In genomic region chr3:95894317-95895160, GRCm38 (mm10) we compare ENCODE assay signal across 8 mouse cellular contexts. TPM values are rescaled to one million over a fixed set of nuclear protein-coding genes. Genes with fewer than 3 reads are reported as not detected.
A peak's percentile ranks its signal among the peaks of the same experiment; 100 is the strongest.
DNase-seq lines count a peak whose midpoint lies in the region; ATAC-seq and TF ChIP-seq lines count a peak whose summit lies in the region.

No protein-coding gene starts in this region.

- H3K36me3 ChIP-seq in spleen, adult 2 months (ENCODE audit: control insufficient read depth, insufficient read depth, low read length) = no peaks in the 10 kb centered on the region
- peaks cover 12% of the 10 kb centered on the region for H3K36me3 ChIP-seq in forebrain, embryonic 14.5 days (ENCODE audit: control insufficient read depth, insufficient read depth, low read length)
- H3K36me3 ChIP-seq in hindbrain, embryonic 13.5 days = peaks cover 5% of the 10 kb centered on the region; the same call in 1 of the 2 replicates
- peaks cover 21% of the 10 kb centered on the region; the same call in 1 of the 2 replicates for H3K36me3 ChIP-seq in limb, embryonic 12.5 days
- peaks cover 8% of the 10 kb centered on the region; the same call in 1 of the 2 replicates for H3K36me3 ChIP-seq in midbrain, embryonic 14.5 days (ENCODE audit: control insufficient read depth, insufficient read depth, low read length)

- H3K27me3 ChIP-seq in spleen, adult 2 months (ENCODE audit: control insufficient read depth, insufficient read depth, low read length) = no peaks in the 10 kb centered on the region
- H3K27me3 ChIP-seq in forebrain, embryonic 14.5 days (replicated peaks; ENCODE audit: control insufficient read depth, insufficient read depth, low read length) = no peaks in the 10 kb centered on the region
- peaks cover 6% of the 10 kb centered on the region; the same call in 1 of the 2 replicates for H3K27me3 ChIP-seq in hindbrain, embryonic 13.5 days
- no peaks in the 10 kb centered on the region for H3K27me3 ChIP-seq in limb, embryonic 12.5 days
- no peaks in the 10 kb centered on the region for H3K27me3 ChIP-seq in midbrain, embryonic 14.5 days (ENCODE audit: control insufficient read depth, insufficient read depth, low read length)

- H3K4me3 ChIP-seq in spleen, adult 2 months (ENCODE audit: extremely low read depth, insufficient read depth, insufficient read length) = peak overlapping the region; percentile 65
- peak overlapping the region; percentile 48 for H3K4me3 ChIP-seq in forebrain, embryonic 14.5 days (ENCODE audit: low read depth, low read length)
- peak overlapping the region; percentile 69 for H3K4me3 ChIP-seq in hindbrain, embryonic 13.5 days
- peak overlapping the region; percentile 68 for H3K4me3 ChIP-seq in limb, embryonic 12.5 days (replicated peaks)
- H3K4me3 ChIP-seq in midbrain, embryonic 14.5 days (replicated peaks; ENCODE audit: low read depth, low read length) = peak overlapping the region; percentile 59

- no peak for TF ChIP-seq CTCF in spleen, adult 2 months (IDR thresholded peaks at IDR 0.05; ENCODE audit: extremely low read depth, insufficient read depth, insufficient read length, insufficient replicate concordance)

- peak; percentile 5; the same call in 1 of the 2 replicates for ATAC-seq in forebrain, embryonic 14.5 days
- ATAC-seq in hindbrain, embryonic 13.5 days (ENCODE audit: low FRiP score) = no peak
- no peak for ATAC-seq in limb, embryonic 12.5 days (ENCODE audit: insufficient number of reproducible peaks, insufficient read depth, low FRiP score, low TSS enrichment, low read depth)
- ATAC-seq in midbrain, embryonic 14.5 days (ENCODE audit: low FRiP score, low TSS enrichment) = no peak

- peak overlapping the region; percentile 68 for H3K27ac ChIP-seq in spleen, adult 2 months (ENCODE audit: insufficient read depth, low read length)
- peak overlapping the region; percentile 44; the same call in 1 of the 2 replicates for H3K27ac ChIP-seq in forebrain, embryonic 14.5 days (ENCODE audit: low read depth, low read length)
- peak overlapping the region; percentile 76 for H3K27ac ChIP-seq in hindbrain, embryonic 13.5 days
- peak overlapping the region; percentile 53; the same call in 1 of the 2 replicates for H3K27ac ChIP-seq in limb, embryonic 12.5 days
- H3K27ac ChIP-seq in midbrain, embryonic 14.5 days (replicated peaks; ENCODE audit: low read depth, low read length) = 0 out of 2 replicates have a peak overlapping the region, but pooled peaks have one; percentile 41

- H3K9me3 ChIP-seq in forebrain, embryonic 14.5 days (replicated peaks; ENCODE audit: control insufficient read depth, low read length) = no peaks in the 10 kb centered on the region
- no peaks in the 10 kb centered on the region for H3K9me3 ChIP-seq in hindbrain, embryonic 13.5 days
- no peaks in the 10 kb centered on the region for H3K9me3 ChIP-seq in limb, embryonic 12.5 days
- H3K9me3 ChIP-seq in midbrain, embryonic 14.5 days (ENCODE audit: control insufficient read depth, low read length) = no peaks in the 10 kb centered on the region

- TF ChIP-seq POLR2A in spleen, adult 2 months (IDR thresholded peaks at IDR 0.05; ENCODE audit: low read depth, low read length) = no peak

- H3K4me1 ChIP-seq in spleen, adult 2 months (ENCODE audit: control insufficient read depth, insufficient read depth, insufficient read length) = peaks cover 14% of the 10 kb centered on the region; the same call in 1 of the 2 replicates
- peaks cover 5% of the 10 kb centered on the region; the same call in 1 of the 2 replicates for H3K4me1 ChIP-seq in forebrain, embryonic 14.5 days (ENCODE audit: control insufficient read depth, insufficient read depth, low read length)
- H3K4me1 ChIP-seq in hindbrain, embryonic 13.5 days (replicated peaks) = peaks cover 31% of the 10 kb centered on the region
- H3K4me1 ChIP-seq in limb, embryonic 12.5 days (replicated peaks) = peaks cover 32% of the 10 kb centered on the region
- peaks cover 12% of the 10 kb centered on the region for H3K4me1 ChIP-seq in midbrain, embryonic 14.5 days (ENCODE audit: control insufficient read depth, insufficient read depth, low read length)

- H3K9ac ChIP-seq in forebrain, embryonic 14.5 days (ENCODE audit: low read length) = peak overlapping the region; percentile 71
- H3K9ac ChIP-seq in hindbrain, embryonic 13.5 days = peak overlapping the region; percentile 88
- H3K9ac ChIP-seq in limb, embryonic 12.5 days (replicated peaks) = peak overlapping the region; percentile 70
- H3K9ac ChIP-seq in midbrain, embryonic 14.5 days (replicated peaks; ENCODE audit: low read length) = peak overlapping the region; percentile 72

- H3K4me2 ChIP-seq in forebrain, embryonic 14.5 days (ENCODE audit: low read length) = peak overlapping the region; percentile 68
- H3K4me2 ChIP-seq in hindbrain, embryonic 13.5 days = peak overlapping the region; percentile 89
- peak overlapping the region; percentile 88 for H3K4me2 ChIP-seq in limb, embryonic 12.5 days
- peak overlapping the region; percentile 92 for H3K4me2 ChIP-seq in midbrain, embryonic 14.5 days (ENCODE audit: low read length)

- 7% methylated on average over 16 of the region's 16 CpGs for WGBS in spleen, adult 2 months
- 23% methylated on average over 16 of the region's 16 CpGs for WGBS in forebrain, embryonic 14.5 days
- 18% methylated on average over 16 of the region's 16 CpGs for WGBS in hindbrain, embryonic 13.5 days
- WGBS in limb, embryonic 12.5 days = 9% methylated on average over 16 of the region's 16 CpGs
- 18% methylated on average over 16 of the region's 16 CpGs for WGBS in midbrain, embryonic 14.5 days

- peak in 1 of 2 experiments; percentile 11 for DNase-seq in spleen, adult 2 months (ENCODE audit: low read depth in 1 of 2, low spot score in 2 of 2)
- DNase-seq in spleen, adult 12 weeks (ENCODE audit: low spot score) = no peak
- peak; percentile 71 for DNase-seq in cerebellum, adult 11-12 months
- no peak for DNase-seq in forebrain, embryonic 14.5 days (ENCODE audit: low spot score)
- DNase-seq in midbrain, embryonic 14.5 days = peak; percentile 40
- DNase-seq in thymus, postnatal 4 days = peak; percentile 44

RNA-seq across cellular contexts. Expression of gene Aph1a, which starts 0.8 kb away (rescaled TPM):
- polyA plus RNA-seq in spleen, adult 2 months (2012; rRNA removed) = 100 and 174 TPM in 2 replicates
- polyA plus RNA-seq in forebrain, embryonic 14.5 days (2014; fragmentation: Nextera tagmentation; extraction: Ambion mirVana) = 48.8 and 51.7 TPM in 2 replicates
- 32.4 and 40.8 TPM in 2 replicates for polyA plus RNA-seq in hindbrain, embryonic 13.5 days (2015; fragmentation: Nextera tagmentation; extraction: Ambion mirVana)
- 29.0 and 31.5 TPM in 2 replicates for polyA plus RNA-seq in limb, embryonic 12.5 days (2016; fragmentation: Nextera tagmentation; extraction: Ambion mirVana)
- polyA plus RNA-seq in midbrain, embryonic 14.5 days (2014; fragmentation: Nextera tagmentation; extraction: Ambion mirVana) = 34.7 and 68.9 TPM in 2 replicates

RNA-seq across cellular contexts. Expression of gene BC028528, which starts 2.7 kb away (rescaled TPM):
- 11.5 and 12.7 TPM in 2 replicates for polyA plus RNA-seq in spleen, adult 2 months (2012; rRNA removed)
- polyA plus RNA-seq in forebrain, embryonic 14.5 days (2014; fragmentation: Nextera tagmentation; extraction: Ambion mirVana) = 13.1 and 15.4 TPM in 2 replicates
- 19.4 and 21.2 TPM in 2 replicates for polyA plus RNA-seq in hindbrain, embryonic 13.5 days (2015; fragmentation: Nextera tagmentation; extraction: Ambion mirVana)
- polyA plus RNA-seq in limb, embryonic 12.5 days (2016; fragmentation: Nextera tagmentation; extraction: Ambion mirVana) = 11.1 and 11.6 TPM in 2 replicates
- 11.1 and 14.9 TPM in 2 replicates for polyA plus RNA-seq in midbrain, embryonic 14.5 days (2014; fragmentation: Nextera tagmentation; extraction: Ambion mirVana)

RNA-seq across cellular contexts. Expression of gene Car14, which starts 10.0 kb away (rescaled TPM):
- 0.50 TPM in 1 of 2 replicates, not detected in the other for polyA plus RNA-seq in spleen, adult 2 months (2012; rRNA removed)
- polyA plus RNA-seq in forebrain, embryonic 14.5 days (2014; fragmentation: Nextera tagmentation; extraction: Ambion mirVana) = 15.5 and 19.9 TPM in 2 replicates
- 6.5 and 10.9 TPM in 2 replicates for polyA plus RNA-seq in hindbrain, embryonic 13.5 days (2015; fragmentation: Nextera tagmentation; extraction: Ambion mirVana)
- 74.2 and 78.4 TPM in 2 replicates for polyA plus RNA-seq in limb, embryonic 12.5 days (2016; fragmentation: Nextera tagmentation; extraction: Ambion mirVana)
- polyA plus RNA-seq in midbrain, embryonic 14.5 days (2014; fragmentation: Nextera tagmentation; extraction: Ambion mirVana) = 2.1 and 8.6 TPM in 2 replicates

RNA-seq across cellular contexts. Expression of gene Ciart, which starts 12.5 kb away (rescaled TPM):
- 3.3 and 3.8 TPM in 2 replicates for polyA plus RNA-seq in spleen, adult 2 months (2012; rRNA removed)
- polyA plus RNA-seq in forebrain, embryonic 14.5 days (2014; fragmentation: Nextera tagmentation; extraction: Ambion mirVana) = 2.7 and 2.8 TPM in 2 replicates
- 3.1 and 4.3 TPM in 2 replicates for polyA plus RNA-seq in hindbrain, embryonic 13.5 days (2015; fragmentation: Nextera tagmentation; extraction: Ambion mirVana)
- polyA plus RNA-seq in limb, embryonic 12.5 days (2016; fragmentation: Nextera tagmentation; extraction: Ambion mirVana) = 8.5 and 10.2 TPM in 2 replicates
- 3.1 and 3.9 TPM in 2 replicates for polyA plus RNA-seq in midbrain, embryonic 14.5 days (2014; fragmentation: Nextera tagmentation; extraction: Ambion mirVana)

RNA-seq across cellular contexts. Expression of gene Mrps21, which starts 23.2 kb away (rescaled TPM):
- polyA plus RNA-seq in spleen, adult 2 months (2012; rRNA removed) = 28.0 and 30.7 TPM in 2 replicates
- polyA plus RNA-seq in forebrain, embryonic 14.5 days (2014; fragmentation: Nextera tagmentation; extraction: Ambion mirVana) = 280 and 333 TPM in 2 replicates
- polyA plus RNA-seq in hindbrain, embryonic 13.5 days (2015; fragmentation: Nextera tagmentation; extraction: Ambion mirVana) = 331 and 342 TPM in 2 replicates
- polyA plus RNA-seq in limb, embryonic 12.5 days (2016; fragmentation: Nextera tagmentation; extraction: Ambion mirVana) = 344 and 355 TPM in 2 replicates
- 271 and 314 TPM in 2 replicates for polyA plus RNA-seq in midbrain, embryonic 14.5 days (2014; fragmentation: Nextera tagmentation; extraction: Ambion mirVana)

Comparison
In these comparisons a context has a peak if more than half of its experiments do, and no peak if none do; other contexts are left out.
1. DNase-seq: peak in cerebellum, adult 11-12 months (single experiment), midbrain, embryonic 14.5 days (single experiment) and thymus, postnatal 4 days (single experiment); none in spleen, adult 12 weeks (single experiment) and forebrain, embryonic 14.5 days (single experiment).
2. Peak in every context shown above with its lines, with median percentiles within 50 percentile points of each other: H3K27ac ChIP-seq, H3K4me3 ChIP-seq, H3K4me2 ChIP-seq and H3K9ac ChIP-seq.